Mouse (Mus musculus) stomach, embryonic 16.5 days (tissue): ENCODE results near the gene Pde6g. TPM values are rescaled to one million over a fixed set of nuclear protein-coding genes. Genes with fewer than 3 reads are reported as not detected.

Source experiments
- ATAC-seq: fragments of 200-750 bp; cut with Nextera tagmentation; 2 replicates; pipeline ENCODE4 v1.8.0; 2017; ENCODE audit warnings: moderate number of reproducible peaks, moderate TSS enrichment; ENCODE audit not compliant: insufficient read depth, low FRiP score
- H3K27ac ChIP-seq: fragments of 300-500 bp; sonication (generic); 2 replicates; pipeline ENCODE4 v1.5.1; 2014; ENCODE audit warnings: low read length
- H3K27me3 ChIP-seq: fragments of 300-500 bp; sonication (generic); 2 replicates; pipeline ENCODE4 v1.6.1; 2014; ENCODE audit warnings: low read length, control low read depth, mixed read lengths; ENCODE audit not compliant: control insufficient read depth, insufficient read depth
- H3K36me3 ChIP-seq: fragments of 300-500 bp; sonication (generic); 2 replicates; pipeline ENCODE4 v1.6.1; 2014; ENCODE audit warnings: low read length; ENCODE audit not compliant: control insufficient read depth, insufficient read depth
- H3K4me1 ChIP-seq: fragments of 300-500 bp; sonication (generic); 2 replicates; pipeline ENCODE4 v1.6.1; 2014; ENCODE audit warnings: low read length, control low read depth, mixed read lengths; ENCODE audit not compliant: control insufficient read depth, insufficient read depth
- H3K4me2 ChIP-seq: fragments of 300-500 bp; sonication (generic); 2 replicates; pipeline ENCODE4 v1.6.1; 2014; ENCODE audit warnings: low read depth, low read length, mixed read lengths
- H3K4me3 ChIP-seq: fragments of 300-500 bp; sonication (generic); replicated peaks from 2 replicates; pipeline ENCODE4 v1.5.1; 2014; ENCODE audit warnings: mild to moderate bottlenecking, low read length
- H3K9ac ChIP-seq: fragments of 300-500 bp; sonication (generic); 2 replicates; pipeline ENCODE4 v1.6.1; 2014; ENCODE audit warnings: low read length
- H3K9me3 ChIP-seq: fragments of 300-500 bp; sonication (generic); replicated peaks from 2 replicates; pipeline ENCODE4 v1.6.1; 2016; ENCODE audit warnings: low read length, control low read depth; ENCODE audit not compliant: control insufficient read depth
- WGBS: fragments of 180-500 bp; shearing (Covaris S2); extraction: QIAGEN DNeasy Blood & Tissue Kit; methylation state at CpG from one replicate; pipeline ENCODE4 v1.1.7; 2014; 5-methylcytosine and 5-hydroxymethylcytosine counted together
- polyA plus RNA-seq: library from polyadenylated mRNA; unstranded; fragments of >200 nt; fragmentation: Nextera tagmentation; extraction: Ambion mirVana; gene quantifications from 2 replicates; pipeline ENCODE4 v1.2.1, GENCODE M21; 2015

Pde6g gene
- polyA plus RNA-seq, 1 experiment from 2014 or later = 0.30 TPM

DNA sequence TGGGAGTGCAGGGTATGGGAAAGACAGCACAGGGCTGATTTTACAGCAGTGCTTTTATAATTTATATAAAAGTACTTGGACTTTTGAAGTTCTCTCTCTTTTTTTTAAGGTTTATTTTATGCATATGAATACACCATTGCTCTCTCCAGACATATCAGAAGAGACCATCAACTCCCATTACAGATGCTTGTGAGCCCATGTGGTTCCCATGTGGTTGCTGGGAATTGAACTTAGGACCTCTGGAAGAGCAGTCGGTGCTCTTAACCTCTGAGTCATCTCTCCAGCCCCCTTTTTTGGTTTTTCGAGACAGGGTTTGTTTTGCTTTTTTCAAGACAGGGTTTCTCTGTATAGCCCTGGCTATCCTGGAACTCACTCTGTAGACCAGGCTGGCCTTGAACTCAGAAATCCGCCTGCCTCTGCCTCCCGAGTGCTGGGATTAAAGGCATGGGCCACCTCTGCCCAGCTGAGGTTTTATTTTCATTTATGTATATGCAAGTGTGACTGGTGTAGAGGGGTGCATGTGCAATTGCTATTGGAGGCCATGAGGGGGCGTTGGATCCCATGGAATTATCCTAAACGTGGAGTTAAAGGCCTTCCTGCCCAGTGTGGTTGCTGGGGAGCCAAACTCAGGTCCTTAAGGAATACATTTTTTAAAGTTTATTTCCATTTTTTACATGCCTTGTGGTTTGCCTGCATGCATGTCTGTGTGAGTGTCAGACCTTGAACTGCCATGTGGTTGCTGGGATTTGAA lies 5.7 kb upstream of the Pde6g start:
- Histone ChIP-seq H3K4me1 (peaks cover 11% of the 10 kb centered on the region; the same call in 1 of the 2 replicates), H3K27ac (no peak overlapping the region), H3K4me3 (peak overlapping the region; percentile 98), H3K9me3 (no peaks in the 10 kb centered on the region), H3K9ac (peak overlapping the region; percentile 99), H3K27me3 (no peaks in the 10 kb centered on the region), H3K36me3 (peaks cover 4% of the 10 kb centered on the region; the same call in 1 of the 2 replicates), H3K4me2 (peak overlapping the region; percentile 92)
- ATAC-seq = no peak
- WGBS = 61% methylated on average over 6 of the region's 6 CpGs

DNA sequence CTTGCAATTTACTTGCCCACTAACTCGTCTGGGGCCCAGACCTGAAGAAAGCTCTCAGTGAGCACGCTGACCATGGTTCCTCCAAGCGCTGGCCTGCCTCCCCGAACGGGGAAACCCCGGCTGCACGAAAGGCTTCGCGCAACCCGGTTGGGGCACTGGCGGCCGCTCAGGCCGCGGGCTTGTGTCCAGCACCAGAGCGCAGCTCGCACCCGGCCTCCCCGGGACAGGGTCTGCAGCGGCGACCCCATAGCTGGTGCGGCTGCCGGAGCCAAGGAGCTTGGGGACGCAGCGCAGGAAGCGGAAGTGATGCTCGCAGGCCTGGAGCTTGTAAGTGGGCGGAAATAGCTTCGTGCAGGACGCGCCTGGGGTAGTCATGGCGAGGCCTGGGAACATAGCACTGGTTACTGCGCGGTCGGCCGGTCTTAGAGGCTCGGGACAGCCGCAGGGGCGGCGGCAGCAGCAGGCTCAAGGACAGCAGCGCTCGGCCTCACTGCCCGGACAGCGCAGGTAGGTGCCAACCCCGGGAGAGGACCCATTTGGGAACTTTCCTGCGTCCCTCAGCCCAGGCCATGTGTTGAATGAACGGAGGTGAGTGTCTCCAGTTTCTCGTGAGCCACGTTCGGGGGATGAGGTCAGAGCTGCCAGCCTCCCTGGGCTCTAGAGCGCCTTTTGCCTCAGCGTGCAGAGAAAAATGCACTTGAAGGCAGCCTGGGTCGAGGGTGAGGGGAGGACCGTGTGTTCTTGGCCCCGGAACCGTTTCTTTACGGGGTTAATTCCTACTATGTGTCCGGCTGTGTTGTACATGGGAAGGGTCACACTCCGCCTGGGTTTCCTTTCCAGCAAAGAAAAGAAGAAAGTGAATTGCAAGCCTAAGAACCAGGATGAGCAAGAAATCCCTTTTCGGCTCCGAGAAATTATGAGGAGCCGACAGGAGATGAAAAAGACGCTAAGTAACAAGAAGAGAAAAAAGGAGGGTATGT lies 4.8 kb upstream of the Pde6g start, which contains the start of the genes Oxld1 and Ccdc137:
Gene Oxld1 (minus strand): TSS at position 297 of the 980 bp plus-strand sequence.
Gene Ccdc137 (plus strand): TSS at position 344 of the 980 bp plus-strand sequence.
- Histone ChIP-seq H3K36me3 (peaks cover 4% of the 10 kb centered on the region; the same call in 1 of the 2 replicates), H3K4me3 (peak within 1 kb of the TSS; percentile 98), H3K27ac (peak within 1 kb of the TSS; percentile 86), H3K9ac (peak within 1 kb of the TSS; percentile 99), H3K27me3 (no peaks in the 10 kb centered on the region), H3K9me3 (no peaks in the 10 kb centered on the region), H3K4me2 (peak within 1 kb of the TSS; percentile 92), H3K4me1 (peaks cover 11% of the 10 kb centered on the region; the same call in 1 of the 2 replicates)
- WGBS = 3% methylated on average over 62 of the region's 62 CpGs
- peak; percentile 90 for ATAC-seq

DNA sequence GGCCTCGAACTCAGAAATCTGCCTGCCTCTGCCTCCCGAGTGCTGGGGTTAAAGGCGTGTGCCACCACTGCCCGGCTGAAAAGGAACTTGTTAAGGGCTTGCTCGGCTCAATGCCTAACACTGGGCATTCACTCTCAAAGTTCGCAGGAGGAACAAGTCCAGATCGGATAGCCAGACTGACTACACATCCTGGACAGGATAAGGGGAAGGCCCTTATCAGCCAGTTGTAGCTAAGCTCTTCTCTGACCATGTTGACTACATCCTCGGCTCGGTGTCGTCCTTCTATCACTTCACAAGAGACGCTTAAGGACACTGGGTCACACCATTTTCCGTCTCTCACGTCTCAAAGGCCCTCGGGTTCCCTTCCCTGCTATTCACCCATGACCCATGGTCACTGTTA lies 4.1 kb upstream of the Pde6g start:
- H3K4me1 ChIP-seq = peaks cover 11% of the 10 kb centered on the region; the same call in 1 of the 2 replicates
- peak overlapping the region; percentile 98 for H3K4me3 ChIP-seq
- peaks cover 3% of the 10 kb centered on the region; the same call in 1 of the 2 replicates for H3K36me3 ChIP-seq
- H3K4me2 ChIP-seq = peak overlapping the region; percentile 92
- peak overlapping the region; percentile 86 for H3K27ac ChIP-seq
- no peaks in the 10 kb centered on the region for H3K9me3 ChIP-seq
- no peaks in the 10 kb centered on the region for H3K27me3 ChIP-seq
- 19% methylated on average over 14 of the region's 14 CpGs for WGBS
- ATAC-seq = no peak
- H3K9ac ChIP-seq = peak overlapping the region; percentile 99

DNA sequence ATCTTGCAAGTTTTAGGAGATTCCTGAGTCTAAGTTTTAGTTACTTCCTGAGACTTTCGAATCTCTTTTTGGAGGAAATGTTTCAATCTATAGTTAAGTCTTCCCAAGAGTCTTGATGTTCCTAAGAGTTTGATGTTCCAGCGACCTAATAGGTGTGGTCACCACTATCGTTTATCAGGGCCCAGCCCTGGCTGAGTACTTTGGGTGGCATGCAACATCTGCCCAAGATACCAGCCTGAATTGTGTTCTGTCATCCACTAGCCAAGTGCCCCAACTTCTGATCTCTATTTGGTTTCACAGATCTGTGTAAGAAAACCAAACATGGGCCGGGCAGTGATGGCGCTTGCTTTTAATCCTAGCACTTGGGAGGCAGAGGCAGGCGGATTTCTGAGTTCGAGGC lies 2.1 kb upstream of the Pde6g start:
- Histone ChIP-seq H3K27ac (no peak overlapping the region), H3K36me3 (no peaks in the 10 kb centered on the region), H3K9ac (no peak overlapping the region), H3K4me1 (peaks cover 11% of the 10 kb centered on the region; the same call in 1 of the 2 replicates), H3K27me3 (no peaks in the 10 kb centered on the region), H3K4me3 (no peak overlapping the region), H3K4me2 (no peak overlapping the region), H3K9me3 (no peaks in the 10 kb centered on the region)
- ATAC-seq = no peak
- 91% methylated on average over 7 of the region's 7 CpGs for WGBS

DNA sequence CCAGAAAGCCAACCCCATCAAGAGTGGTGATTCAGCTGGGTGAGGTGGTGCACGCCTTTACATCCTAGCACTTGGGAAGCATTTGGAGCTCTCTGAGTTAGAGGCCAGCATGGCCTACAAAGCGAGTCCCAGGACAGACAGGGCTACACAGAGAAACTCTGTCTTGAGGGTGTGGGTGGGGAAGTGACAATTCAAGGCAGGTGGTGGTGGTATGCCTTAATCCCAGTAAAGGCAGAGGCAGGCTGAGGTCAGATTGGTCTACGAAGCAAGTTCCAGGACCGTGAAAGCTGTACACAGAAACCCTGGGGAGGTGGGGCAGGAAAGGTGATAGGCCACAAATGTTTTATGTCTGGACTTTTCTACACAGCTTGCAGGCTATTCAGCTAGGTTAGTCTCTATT lies 1.7 kb upstream of the Pde6g start:
- no peak overlapping the region for H3K4me3 ChIP-seq
- WGBS = 92% methylated on average over 4 of the region's 4 CpGs
- H3K4me1 ChIP-seq = peaks cover 11% of the 10 kb centered on the region; the same call in 1 of the 2 replicates
- no peak overlapping the region for H3K9ac ChIP-seq
- no peak overlapping the region for H3K27ac ChIP-seq
- H3K27me3 ChIP-seq = no peaks in the 10 kb centered on the region
- no peak overlapping the region for H3K4me2 ChIP-seq
- no peak for ATAC-seq
- H3K36me3 ChIP-seq = no peaks in the 10 kb centered on the region
- H3K9me3 ChIP-seq = no peaks in the 10 kb centered on the region

DNA sequence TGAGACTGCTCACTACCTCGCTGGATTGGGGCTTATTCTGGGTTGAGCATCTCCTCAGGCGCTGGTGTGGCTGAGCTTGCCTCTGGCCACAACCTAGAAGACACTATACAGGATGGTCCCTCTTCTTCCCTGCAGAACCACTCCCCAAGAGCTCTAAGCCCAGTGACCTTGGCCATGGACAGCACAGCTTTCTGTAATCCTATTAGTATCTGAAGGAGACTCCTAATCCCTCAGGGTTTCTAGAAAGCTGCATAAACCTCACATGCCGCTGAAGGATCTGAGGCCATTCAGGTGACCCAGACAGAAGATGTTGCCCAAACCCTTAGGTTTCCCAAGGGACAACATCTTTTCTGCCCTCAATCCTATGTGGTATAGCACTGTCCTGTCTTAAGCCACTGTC lies 1.1 kb downstream of the Pde6g start:
- no peaks in the 10 kb centered on the region for H3K9me3 ChIP-seq
- no peak overlapping the region for H3K27ac ChIP-seq
- no peak overlapping the region for H3K9ac ChIP-seq
- no peak overlapping the region for H3K4me2 ChIP-seq
- 76% methylated on average over 3 of the region's 3 CpGs for WGBS
- no peaks in the 10 kb centered on the region for H3K27me3 ChIP-seq
- peaks cover 6% of the 10 kb centered on the region; the same call in 1 of the 2 replicates for H3K4me1 ChIP-seq
- no peaks in the 10 kb centered on the region for H3K36me3 ChIP-seq
- H3K4me3 ChIP-seq = no peak overlapping the region
- no peak for ATAC-seq

DNA sequence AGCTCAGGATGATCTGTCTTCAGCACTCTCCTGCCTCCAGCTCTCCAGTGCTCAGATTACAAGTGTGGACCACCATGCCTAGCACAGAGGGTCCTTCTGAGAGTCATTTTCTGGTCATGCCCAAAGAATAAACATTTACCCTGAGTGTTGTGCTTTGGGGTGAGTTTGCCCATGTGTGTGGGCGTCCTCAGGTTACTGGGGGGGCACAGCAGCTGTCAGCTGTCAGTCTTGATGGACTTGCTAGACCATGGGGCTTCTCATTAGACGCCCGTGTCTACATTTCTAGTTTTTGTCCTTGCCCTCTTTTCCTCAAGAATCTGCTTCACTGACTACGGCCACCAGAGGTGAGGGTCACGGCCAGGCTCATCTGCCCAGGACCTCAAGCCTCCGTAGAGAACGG lies 6.1 kb downstream of the Pde6g start:
- ATAC-seq = no peak
- no peaks in the 10 kb centered on the region for H3K9me3 ChIP-seq
- H3K4me3 ChIP-seq = no peak overlapping the region
- no peaks in the 10 kb centered on the region for H3K4me1 ChIP-seq
- H3K27ac ChIP-seq = no peak overlapping the region
- no peaks in the 10 kb centered on the region for H3K27me3 ChIP-seq
- 68% methylated on average over 7 of the region's 7 CpGs for WGBS
- no peaks in the 10 kb centered on the region for H3K36me3 ChIP-seq
- H3K4me2 ChIP-seq = no peak overlapping the region
- no peak overlapping the region for H3K9ac ChIP-seq

DNA sequence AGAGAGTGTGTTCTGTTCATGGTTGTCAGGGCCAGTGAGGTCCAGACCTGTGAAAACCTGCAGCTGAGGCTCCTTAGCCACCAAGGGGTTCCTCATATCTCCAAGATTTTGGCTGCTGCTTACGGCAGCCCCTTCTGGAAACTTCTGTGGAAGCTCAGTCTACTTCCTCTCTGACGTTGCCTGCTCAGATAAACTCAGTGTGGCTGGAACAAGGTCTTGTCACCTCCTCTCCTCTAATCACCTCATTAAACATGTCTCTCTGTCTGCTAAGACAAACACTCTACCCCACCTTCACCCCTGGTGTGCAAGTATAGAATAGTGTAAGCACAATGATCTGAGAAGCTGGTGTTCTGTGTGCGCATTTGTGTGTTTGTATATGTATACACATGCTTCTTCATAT lies 7.8 kb downstream of the Pde6g start:
- H3K27ac ChIP-seq = no peak overlapping the region
- H3K4me3 ChIP-seq = no peak overlapping the region
- 49% methylated on average over 3 of the region's 3 CpGs for WGBS
- H3K9ac ChIP-seq = no peak overlapping the region
- H3K4me2 ChIP-seq = no peak overlapping the region
- no peaks in the 10 kb centered on the region for H3K4me1 ChIP-seq
- no peaks in the 10 kb centered on the region for H3K9me3 ChIP-seq
- H3K36me3 ChIP-seq = no peaks in the 10 kb centered on the region
- ATAC-seq = no peak
- H3K27me3 ChIP-seq = no peaks in the 10 kb centered on the region
